Mouse (Mus musculus): ENCODE data around the gene Ifnz.
"Not testable (repeated sequence)": the region's sequence is repeated elsewhere in the genome, so short reads cannot be mapped to it uniquely, and the experiment has no call there.

DNA sequence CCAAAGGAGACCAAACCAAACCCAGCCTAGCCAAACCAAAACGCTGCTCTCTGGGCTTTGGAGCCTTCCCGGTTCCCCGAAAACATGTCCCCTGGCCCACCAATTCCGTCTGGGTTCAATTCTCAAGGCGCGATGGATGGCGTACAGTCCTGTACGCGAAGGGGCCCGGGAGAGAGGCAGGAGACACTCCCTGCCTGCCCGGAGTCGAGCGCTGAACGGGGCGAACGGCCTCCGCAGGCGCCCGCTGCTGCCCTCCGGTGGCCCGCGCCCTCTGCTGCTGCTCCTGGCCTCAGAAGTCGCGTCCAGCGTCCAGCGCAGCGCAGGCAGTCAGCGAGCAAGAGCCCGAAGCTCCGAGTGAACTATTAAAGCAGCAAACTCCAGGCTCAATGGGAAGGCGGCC is 404 bp downstream of the Ifnz start:
- TF ChIP-seq ZMIZ1 (IDR thresholded peaks at IDR 0.05; ENCODE audit: low read depth, low read length); CTCF (conservative IDR thresholded peaks at IDR 0.05 in 1 of 2, IDR thresholded peaks at IDR 0.05 in 1 of 2; ENCODE audit: low read depth in 2 of 2, low read length in 2 of 2); EP300 (IDR thresholded peaks at IDR 0.05; ENCODE audit: low read length); POLR2A (IDR thresholded peaks at IDR 0.05; ENCODE audit: low read depth, low read length); UBTF (IDR thresholded peaks at IDR 0.05; ENCODE audit: low read depth, low read length); RCOR1 (conservative IDR thresholded peaks at IDR 0.05; ENCODE audit: low read depth, low read length); JUN (IDR thresholded peaks at IDR 0.05; ENCODE audit: insufficient read depth, low read depth, low read length); ZNF384 (IDR thresholded peaks at IDR 0.05; ENCODE audit: low read depth, low read length); ZC3H11A (IDR thresholded peaks at IDR 0.05; ENCODE audit: low read depth, low read length); E2F4 (IDR thresholded peaks at IDR 0.05; ENCODE audit: insufficient replicate concordance, low read depth, low read length); USF2 (conservative IDR thresholded peaks at IDR 0.05; ENCODE audit: low read depth, low read length); TBP (conservative IDR thresholded peaks at IDR 0.05; ENCODE audit: low read depth, low read length); POLR2AphosphoS2 (IDR thresholded peaks at IDR 0.05; ENCODE audit: low read depth, low read length): not testable (repeated sequence)

Data from CH12.LX (cell line).